Mouse (Mus musculus) urinary bladder, adult 2 months (tissue): ENCODE measurements around the gene Sec63. TPM values are rescaled to one million over a fixed set of nuclear protein-coding genes. Genes with fewer than 3 reads are reported as not detected.

Source experiments
- DNase-seq: peaks from one replicate; pipeline ENCODE4 v3.0.0; 2022; ENCODE audit warnings: low spot score
- polyA plus RNA-seq: library from polyadenylated mRNA; depleted of rRNA; stranded (reverse); fragments of >200 nt; gene quantifications from 2 replicates; pipeline ENCODE4 v1.2.3, GENCODE M21; 2012; rRNA removed

Sec63 gene
- polyA plus RNA-seq: 50.6 and 63.2 TPM in 2 replicates

- peak; percentile 98 for DNase-seq
Observed at GRCm38 (mm10) chr10:42760999-42761900, at the start of gene Sec63. Sec63 (plus strand) TSS chr10:42761496.

- DNase-seq: no peak
Observed at GRCm38 (mm10) chr10:42714676-42715075, 46.6 kb upstream of the Sec63 start.

- no peak for DNase-seq
Observed at GRCm38 (mm10) chr10:42715366-42716035, 45.8 kb upstream of the Sec63 start.

- no peak for DNase-seq
Observed at GRCm38 (mm10) chr10:42722116-42722515, 39.2 kb upstream of the Sec63 start.

- DNase-seq: no peak
Observed at GRCm38 (mm10) chr10:42723275-42724232, 37.7 kb upstream of the Sec63 start.

- DNase-seq: no peak
Observed at GRCm38 (mm10) chr10:42729607-42730006, 31.7 kb upstream of the Sec63 start.

- DNase-seq: no peak
Observed at GRCm38 (mm10) chr10:42734546-42735060, 26.7 kb upstream of the Sec63 start.

- no peak for DNase-seq
Observed at GRCm38 (mm10) chr10:42751813-42752212, 9.5 kb upstream of the Sec63 start.

GRCm38 (mm10) chr10:42754341-42754740 lies 7.0 kb upstream of the Sec63 start:
- no peak for DNase-seq

- no peak for DNase-seq
Observed at GRCm38 (mm10) chr10:42759741-42760140, 1.6 kb upstream of the Sec63 start.

- DNase-seq: no peak
Observed at GRCm38 (mm10) chr10:42760329-42760728, 967 bp upstream of the Sec63 start.

GRCm38 (mm10) chr10:42761901-42762669 lies 789 bp downstream of the Sec63 start:
- peak; percentile 67 for DNase-seq

- DNase-seq: no peak
Observed at GRCm38 (mm10) chr10:42762670-42763058, 1.4 kb downstream of the Sec63 start.

- DNase-seq: no peak
Observed at GRCm38 (mm10) chr10:42763246-42763645, 1.9 kb downstream of the Sec63 start.

- no peak for DNase-seq
Observed at GRCm38 (mm10) chr10:42765344-42765743, 4.0 kb downstream of the Sec63 start.

- no peak for DNase-seq
Observed at GRCm38 (mm10) chr10:42775450-42775849, 14.2 kb downstream of the Sec63 start.

- DNase-seq: no peak
Observed at GRCm38 (mm10) chr10:42780753-42781152, 19.5 kb downstream of the Sec63 start.

- no peak for DNase-seq
Observed at GRCm38 (mm10) chr10:42781672-42782071, 20.4 kb downstream of the Sec63 start.

- DNase-seq: no peak
Observed at GRCm38 (mm10) chr10:42800922-42801321, 39.6 kb downstream of the Sec63 start.

GRCm38 (mm10) chr10:42825923-42826322 lies 64.6 kb downstream of the Sec63 start:
- DNase-seq: no peak

GRCm38 (mm10) chr10:42827155-42827554 lies 65.9 kb downstream of the Sec63 start:
- no peak for DNase-seq
